Mouse (Mus musculus) cerebellum, adult 11-12 months (tissue): ENCODE data around the gene Gm9837.

Source experiments
- DNase-seq: peaks from one replicate; pipeline ENCODE4 v3.0.0; 2022

Gm9837 gene

DNA sequence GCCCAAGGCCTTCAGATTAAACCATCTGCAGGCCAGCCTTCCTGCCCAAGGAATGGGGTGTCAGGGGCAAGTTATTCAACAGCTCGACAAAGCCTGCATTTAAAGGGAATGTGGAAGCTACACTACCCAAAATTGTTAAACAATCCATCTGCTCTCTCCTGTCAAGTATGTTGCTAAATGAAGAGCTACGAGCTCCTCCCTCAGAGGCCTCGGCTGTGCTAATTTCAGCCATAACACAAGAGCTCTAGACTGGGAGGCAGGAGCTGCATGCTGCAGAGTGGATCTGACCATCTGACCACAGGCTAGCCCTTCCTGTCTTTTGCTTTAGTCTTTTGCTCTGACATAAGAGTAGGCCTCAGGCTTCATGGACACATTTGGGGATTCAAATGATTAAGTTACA lies 45.0 kb downstream of the Gm9837 start:
- DNase-seq = no peak

DNA sequence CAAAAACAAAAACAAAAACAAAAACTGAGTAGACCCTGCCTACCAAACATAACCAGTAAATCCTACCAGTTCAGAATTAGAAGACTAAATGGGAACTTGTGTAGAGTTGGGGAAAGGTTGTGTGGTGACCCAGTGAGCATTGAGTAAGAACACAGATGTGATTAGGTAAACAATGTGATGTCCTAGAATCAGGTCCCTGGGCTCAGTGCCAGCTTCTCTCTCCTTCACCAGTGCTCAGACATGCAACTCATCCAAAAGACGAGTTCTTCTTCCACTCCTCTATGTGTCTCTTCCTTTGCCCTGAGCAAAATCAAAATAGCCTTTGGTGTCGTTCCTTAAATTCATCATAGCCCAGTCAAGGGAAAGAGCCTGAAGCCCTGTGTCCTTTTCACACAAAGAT lies 45.5 kb downstream of the Gm9837 start:
- DNase-seq = no peak

- DNase-seq = no peak
These were observed 47.2 kb downstream of the Gm9837 start, which contains the start of gene Leap2 for GRCm38 (mm10) chr11:53423036-53423435. Gene Leap2, minus strand, starts transcription at chr11:53423170.
